Mouse (Mus musculus) cerebellum, adult (tissue): ENCODE data around the gene Gm45808.
"Not testable (repeated sequence)": the region's sequence is repeated elsewhere in the genome, so short reads cannot be mapped to it uniquely, and the experiment has no call there.

Experiments used
- ATAC-seq: cut with Nextera tagmentation; 2 replicates; pipeline ENCODE4 v1.9.2; 2017; ENCODE audit warnings: mild to moderate bottlenecking, moderate library complexity, mixed read lengths; ENCODE audit not compliant: insufficient number of reproducible peaks, low FRiP score, low TSS enrichment

Gene Gm45808

DNA sequence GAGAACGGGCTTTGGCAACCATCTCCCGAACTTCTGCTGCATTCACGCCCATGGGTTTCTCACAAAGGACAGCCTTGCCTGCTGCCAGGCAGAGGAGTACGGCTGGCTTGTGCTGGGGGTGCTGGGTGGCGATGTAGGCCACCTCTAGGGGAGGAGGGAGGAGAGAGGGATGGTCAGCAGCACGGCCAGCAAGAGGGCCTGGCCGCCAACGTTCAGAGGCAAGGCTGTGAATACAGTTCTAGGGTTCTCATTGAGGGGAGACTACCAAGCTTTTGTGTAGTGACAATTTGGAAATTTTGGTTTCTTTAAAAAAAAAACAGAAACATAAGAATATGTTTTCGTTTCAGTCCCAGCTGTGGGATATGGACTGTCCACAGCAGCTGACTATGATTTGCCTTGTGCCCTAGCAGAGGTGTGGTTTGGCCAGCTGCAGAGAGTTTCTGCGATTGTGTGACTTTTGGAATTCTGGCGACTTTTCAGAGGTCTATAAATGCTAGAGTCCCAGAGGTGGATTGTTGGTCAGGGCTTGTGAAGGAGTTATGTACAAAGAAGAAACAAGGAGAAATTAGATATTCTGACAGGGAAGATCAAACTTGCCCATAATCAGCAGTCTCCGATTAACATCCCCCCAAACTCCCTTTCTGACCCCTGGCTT lies at the start of gene Gm45808:
TSS of gene Gm45808 (minus strand) at position 51 of the 655 bp plus-strand sequence.
- ATAC-seq = no peak

DNA sequence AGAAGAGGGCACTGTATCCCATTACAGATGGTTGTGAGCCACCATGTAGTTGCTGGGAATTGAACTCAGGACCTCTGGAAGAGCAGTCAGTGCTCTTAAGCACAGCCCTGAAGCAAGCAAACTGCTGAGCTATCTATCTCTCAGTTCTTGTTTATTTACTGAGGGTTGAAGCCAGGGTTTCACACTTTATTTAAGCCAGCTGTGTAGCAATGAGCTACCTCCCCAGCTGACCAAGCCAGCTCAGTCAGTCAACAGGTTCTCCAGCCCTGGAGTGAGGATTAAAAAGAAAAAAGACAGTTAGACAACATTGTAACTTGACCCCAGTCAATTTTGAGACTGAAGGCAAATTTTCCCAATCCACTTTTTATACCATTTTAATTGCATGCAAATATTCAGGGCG lies 49.1 kb upstream of the Gm45808 start:
- no peak for ATAC-seq

DNA sequence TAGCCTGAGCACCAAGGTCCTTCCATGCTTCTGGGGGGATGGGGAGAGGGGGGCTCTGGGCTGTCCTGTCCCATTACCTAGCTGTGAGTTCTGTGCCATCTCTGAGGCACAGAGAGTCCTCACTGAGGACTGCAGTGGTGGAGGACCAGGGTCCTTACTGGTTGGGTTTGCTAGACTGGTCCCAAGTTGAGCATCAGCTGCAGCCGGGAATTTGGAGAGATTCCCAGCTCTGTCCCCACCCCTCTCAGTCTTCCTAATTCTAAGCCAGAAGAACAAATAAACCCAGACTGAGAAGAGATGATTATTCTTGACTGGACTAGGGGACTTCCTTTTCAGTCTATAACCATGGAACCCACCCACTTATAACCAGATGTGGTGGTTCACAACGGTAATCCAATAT lies 44.0 kb upstream of the Gm45808 start:
- no peak for ATAC-seq

DNA sequence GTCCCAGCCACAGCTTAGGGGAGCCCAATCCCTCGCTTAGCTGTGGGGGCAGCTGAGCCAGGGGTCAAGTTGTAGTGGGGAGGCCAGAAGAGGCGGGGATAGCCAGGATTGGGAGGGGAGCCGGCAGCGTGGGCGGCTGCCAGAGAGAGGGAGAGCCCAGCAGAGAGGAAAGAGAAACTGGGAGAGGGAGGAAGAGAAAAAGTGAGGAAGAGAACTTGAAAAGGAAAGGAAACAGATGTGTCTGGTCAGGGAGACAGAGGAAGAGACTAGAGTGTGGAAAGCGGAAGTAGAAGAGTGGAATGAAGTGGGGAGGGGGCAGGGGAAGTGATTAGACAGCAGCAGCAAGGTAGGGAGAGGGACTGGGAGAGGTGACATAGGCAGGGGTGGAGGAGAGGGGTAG lies 42.9 kb upstream of the Gm45808 start:
- no peak for ATAC-seq

DNA sequence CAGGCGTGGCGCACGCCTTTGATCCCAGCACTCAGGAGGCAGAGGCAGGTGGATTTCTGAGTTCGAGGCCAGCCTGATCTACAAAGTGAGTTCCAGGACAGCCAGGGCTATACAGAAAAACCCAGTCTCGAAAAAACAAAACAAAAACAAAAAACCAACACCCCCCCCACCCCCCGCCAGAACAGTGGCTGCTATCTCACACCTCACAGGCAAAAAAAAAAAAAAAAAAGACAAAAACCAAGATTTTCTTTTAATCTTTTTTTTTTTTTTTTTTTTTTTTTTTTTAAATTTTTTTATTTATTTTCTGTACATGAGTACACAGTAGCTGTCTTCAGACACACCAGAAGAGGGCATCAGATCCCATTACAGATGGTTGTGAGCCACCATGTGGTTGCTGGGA lies 40.6 kb upstream of the Gm45808 start:
- not testable (repeated sequence) for ATAC-seq

DNA sequence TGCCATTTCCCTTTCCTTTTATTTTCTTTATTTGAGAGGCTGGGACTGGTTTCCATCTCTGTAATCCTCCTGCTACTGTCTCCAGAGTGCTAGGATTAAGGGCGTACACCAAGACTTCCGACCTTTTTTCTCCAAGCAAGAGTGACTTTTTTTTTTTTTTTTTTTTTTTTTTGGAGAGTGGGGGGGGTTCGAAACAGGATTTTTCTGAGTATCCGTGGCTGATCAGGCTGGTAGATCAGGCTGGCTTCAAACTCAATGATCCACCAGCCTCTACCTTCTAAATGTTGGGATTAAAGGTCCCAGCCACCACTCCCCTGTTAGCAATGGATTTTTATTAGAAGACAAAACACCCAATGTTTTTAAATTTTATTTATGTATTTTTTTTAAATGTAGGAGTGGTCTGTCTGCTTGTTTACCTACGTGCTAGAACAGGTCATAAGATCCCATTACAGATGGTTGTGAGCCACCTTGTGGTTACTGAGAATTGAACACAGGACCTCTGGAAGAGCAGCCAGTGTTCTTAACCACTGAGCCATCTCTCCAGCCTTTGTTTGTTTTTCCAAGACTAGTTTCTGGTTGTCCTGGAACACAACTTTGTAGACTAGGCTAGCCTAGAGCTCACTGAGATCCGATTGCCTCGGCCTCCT lies 40.0 kb upstream of the Gm45808 start:
- no peak for ATAC-seq

DNA sequence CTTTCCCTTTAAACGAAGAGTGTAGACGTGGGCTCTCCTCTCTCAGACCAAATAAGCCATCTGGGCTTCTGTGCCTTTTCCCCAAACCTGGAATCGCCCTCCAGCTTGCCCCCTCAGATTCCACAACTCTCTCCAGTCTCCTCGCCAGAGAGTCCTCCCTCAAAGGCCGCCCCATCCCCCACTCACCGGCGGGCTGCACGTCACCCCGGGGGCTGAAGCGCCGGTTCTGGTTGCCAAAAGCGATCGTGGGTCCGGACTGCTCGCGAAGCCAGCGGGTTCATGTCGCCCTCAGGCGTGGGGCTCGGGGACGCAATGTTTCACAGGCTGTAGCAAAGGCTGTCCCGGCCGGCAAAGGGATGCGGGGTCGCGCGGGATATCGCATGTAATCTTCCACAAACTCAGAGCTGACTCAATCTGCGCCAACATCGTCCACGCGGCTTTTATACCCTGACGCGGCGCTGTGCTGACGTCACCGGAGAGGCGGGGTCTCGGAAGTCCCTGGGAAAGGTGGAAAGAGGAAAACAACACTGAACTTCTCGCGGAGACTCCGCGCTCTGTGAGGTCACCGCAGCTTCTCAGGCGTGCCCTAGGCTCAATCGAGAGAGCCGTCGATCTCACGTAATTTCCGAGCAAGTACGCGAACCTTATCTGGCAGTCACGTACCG lies 39.3 kb upstream of the Gm45808 start, which contains the start of the genes Ppp1r15a and Plekha4:
TSS of gene Ppp1r15a (minus strand) at position 460 of the 665 bp plus-strand sequence.
TSS of gene Plekha4 (plus strand) at position 522 of the 665 bp plus-strand sequence.
- peak; percentile 71; the same call in 1 of the 2 replicates for ATAC-seq

DNA sequence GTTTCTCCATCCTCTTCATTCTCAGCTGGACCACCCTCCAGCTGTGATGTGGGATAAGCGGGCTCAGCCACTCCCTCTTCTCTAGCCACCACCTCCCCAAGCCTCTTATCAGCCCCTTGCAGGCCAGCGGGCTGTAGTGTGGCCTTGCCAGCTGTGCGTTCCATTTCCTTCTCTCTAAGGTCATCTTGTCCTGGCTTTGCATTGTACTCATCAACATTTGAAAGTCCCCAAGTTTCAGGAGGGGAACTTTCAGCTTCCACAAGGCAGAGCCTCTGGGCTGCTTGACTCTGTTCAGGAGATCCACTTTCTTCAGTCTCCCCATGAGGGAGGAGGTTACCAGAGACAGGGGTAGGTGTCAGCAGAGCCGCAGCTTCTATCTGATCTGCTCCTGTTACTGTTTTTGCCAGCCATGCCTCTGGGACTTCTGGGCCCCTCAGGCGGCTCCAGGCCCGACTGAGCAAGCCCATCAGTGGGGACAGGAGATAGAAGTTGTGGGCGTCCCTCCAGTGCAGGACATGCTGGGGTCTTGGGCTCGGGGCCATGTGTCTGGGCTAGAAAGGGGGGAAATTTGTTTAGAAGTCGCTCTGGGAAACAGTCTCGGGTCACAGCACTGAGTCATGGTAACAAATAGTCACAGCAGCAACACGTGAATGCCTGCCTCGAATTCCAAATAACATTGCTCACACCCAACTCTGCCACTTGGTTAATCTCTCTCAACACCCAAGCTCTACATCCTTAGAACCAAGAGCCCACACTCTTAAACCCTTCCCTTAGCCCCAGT lies 38.4 kb upstream of the Gm45808 start:
- ATAC-seq = no peak

DNA sequence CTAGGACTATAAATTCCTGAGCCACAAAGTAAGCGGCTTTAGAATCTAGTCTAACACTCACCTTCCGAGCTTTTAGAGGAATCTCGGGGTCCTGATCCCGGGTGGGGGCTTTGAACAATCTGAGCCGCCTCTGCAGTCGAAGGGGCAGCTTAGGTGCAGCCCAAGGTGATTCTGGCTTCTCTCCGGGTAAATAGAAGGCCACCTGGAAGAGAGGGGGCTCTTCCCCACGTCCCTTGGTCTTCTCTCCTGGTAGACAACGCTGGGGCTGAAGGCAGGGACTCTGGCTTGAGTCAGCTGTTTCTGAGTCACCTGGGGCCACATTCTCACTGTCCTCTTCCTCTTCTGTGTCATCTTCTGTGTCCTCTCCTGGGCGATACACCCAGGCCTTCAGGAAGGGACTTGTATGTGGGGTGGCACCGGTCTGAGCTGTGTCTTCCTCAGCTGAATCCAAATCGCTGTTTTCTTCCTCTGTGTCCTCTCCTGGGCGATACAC lies 37.1 kb upstream of the Gm45808 start:
- no peak for ATAC-seq

DNA sequence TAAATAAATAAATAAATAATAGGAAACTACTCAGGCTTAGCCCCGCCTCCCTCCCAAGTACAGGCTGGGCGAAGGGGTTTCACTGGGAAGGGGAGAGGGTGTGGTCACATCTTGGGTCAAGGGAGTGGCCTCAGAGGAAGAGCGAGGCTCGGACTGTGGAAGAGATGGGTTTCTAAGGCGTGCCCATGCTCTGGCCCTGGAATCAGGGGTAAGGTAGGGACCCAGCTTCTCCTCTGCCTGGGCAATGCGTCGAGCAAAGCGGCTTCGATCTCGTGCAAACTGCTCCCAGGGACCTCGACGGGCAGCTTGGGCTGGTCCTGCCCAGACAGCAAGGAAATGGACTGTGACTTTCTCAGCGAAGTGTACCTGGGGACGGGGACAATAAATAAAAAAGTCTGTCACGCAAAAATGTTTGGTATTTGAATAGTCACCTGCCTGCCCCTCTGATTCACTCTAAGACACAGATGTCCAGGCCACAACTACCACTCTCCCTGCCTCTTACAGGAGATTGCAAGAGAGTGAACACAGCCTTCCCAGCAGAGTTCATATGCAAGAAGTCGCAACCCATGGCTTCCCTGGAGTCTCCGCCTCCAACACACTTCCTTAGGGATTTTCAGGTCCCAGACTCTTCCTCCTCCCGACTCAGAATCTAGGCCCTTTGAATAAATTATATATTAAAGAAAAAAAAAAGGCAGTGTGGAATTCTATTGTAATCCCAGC lies 36.5 kb upstream of the Gm45808 start:
- no peak for ATAC-seq

DNA sequence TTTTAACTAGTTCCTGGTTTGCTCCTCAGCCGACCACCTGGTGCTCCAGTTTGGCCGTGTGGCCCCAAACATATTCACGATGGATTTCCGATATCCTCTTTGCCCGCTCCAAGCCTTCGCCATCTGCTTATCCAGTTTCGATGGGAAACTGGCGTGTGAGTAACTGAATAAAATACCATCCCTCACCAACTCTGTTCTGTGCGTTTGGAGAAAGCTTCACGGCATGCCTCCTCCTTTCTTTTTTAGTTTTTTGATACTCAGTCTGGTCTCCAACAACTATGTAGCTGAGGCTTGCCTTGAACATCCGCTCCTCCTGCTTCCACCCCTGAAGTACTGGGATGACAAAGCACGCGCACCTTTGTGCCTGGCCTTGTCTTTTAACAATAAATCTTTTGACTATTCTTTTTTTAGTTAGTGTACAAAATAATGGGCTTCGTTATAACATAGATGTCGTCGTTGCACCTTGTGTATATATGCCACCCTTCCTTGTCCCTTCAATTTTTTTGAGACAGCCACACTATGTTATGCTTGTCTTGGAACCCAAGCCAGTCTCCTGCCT lies 35.7 kb upstream of the Gm45808 start:
- ATAC-seq = no peak

DNA sequence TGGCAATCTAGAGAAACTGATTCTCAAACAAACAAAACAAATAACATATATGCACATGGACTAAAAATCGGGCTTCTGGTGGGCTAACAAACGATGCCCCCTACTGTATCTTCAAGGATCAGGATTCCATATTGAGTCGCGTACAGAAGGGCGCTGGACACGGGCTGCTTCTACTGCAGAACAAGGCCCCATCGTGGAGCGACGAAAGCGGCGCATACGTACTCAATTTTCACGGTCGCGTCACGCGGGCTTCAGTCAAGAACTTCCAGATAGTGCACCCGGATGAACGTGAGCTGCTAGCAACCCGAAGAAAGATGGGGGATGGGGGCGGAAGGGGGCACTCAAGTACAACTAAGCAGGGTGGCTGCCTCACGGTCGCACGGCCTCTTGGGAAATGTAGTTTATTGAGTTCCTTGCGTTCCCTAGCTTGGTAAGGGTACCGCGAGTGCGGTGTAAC lies 35.1 kb upstream of the Gm45808 start:
- no peak for ATAC-seq

DNA sequence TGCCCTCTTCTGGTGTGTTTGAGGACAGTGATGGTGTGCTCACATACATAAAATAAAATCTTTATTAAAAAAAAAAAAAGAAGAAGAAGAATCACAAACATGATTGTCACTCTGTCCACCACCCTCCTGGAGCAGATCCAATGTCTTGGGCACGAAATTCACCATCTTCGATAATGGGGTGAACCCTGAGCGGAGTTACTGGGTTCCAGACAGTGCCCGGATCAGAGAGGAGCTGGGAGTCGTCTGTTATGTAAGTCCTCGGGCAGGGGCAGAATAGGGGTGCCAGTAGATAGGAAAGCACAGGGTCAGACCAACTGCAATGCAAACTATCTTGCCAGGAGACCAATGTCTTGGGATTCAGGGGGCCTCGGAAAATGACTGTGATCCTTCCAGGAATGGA lies 34.0 kb upstream of the Gm45808 start:
- no peak for ATAC-seq

DNA sequence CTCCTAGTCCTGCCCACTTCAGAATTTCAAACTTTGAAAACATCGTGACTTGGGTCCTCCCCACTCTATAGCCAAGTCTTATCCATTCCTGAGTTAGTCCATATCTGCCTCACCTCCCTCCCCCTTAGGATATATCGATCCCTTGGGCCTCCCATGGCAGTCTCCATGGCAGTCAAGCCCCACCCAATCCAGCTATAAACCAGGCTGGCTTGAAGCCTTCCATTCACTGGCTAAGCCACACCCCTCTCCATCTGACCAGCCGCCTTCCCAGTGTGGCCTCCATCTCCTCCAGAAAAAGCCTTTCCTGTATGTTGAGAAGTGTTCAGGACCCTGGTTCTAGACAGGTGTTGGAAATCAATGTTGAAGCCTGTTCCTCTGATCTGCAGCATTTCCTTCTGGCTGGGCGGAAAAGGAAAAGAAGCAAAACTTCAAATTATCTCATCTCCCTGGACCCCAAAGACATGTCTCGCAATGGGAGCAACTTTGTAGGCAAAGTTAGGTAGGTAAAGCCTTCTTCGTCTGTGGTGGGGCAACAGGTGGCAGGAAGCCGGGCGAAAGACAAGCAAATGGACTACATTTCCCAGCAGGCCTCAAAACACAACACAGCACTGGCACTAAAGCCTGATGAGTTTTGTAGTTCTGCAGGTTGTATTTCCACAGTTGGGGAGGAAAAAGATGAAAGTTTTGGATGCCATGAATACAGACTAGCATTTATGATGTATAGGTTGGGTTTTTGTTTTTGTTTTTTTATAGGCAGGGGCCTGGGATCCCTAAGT lies 32.9 kb upstream of the Gm45808 start:
- ATAC-seq = no peak

DNA sequence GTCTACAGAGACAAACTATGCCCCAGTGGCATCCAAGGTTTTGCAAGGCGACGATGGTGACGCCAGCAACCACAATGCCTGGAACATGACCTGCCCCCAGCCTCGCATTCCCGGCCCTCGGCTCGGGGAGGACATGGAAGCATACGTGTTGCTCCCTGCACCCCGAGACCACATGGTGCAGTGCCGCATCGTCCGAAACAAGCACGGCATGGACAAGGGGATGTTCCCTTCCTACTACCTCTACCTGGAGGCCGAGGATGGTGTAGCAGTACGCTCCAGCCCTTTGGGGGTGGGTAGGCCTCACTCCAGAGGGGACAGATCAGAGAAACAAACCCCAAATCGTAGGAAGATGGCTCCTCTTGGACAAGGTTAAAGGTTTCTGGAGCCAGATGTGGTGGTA lies 32.0 kb upstream of the Gm45808 start:
- ATAC-seq = no peak

DNA sequence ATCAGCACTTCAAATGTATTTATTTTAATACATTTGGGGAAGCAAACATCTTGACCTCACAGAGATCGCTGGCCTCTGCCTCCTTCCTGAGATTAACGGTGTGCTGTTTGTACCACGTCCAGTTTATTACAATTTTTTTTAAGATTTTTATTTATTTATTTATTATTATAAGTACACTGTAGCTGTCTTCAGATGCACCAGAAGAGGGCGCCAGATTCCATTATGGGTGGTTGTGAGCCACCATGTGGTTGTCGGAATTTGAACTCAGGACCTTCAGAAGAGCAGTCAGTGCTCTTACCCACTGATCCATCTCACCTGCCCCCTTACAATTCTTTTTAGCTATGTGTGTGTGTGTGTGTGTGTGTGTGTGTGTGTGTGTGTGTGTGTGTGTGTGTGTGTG lies 30.2 kb upstream of the Gm45808 start:
- not testable (repeated sequence) for ATAC-seq

DNA sequence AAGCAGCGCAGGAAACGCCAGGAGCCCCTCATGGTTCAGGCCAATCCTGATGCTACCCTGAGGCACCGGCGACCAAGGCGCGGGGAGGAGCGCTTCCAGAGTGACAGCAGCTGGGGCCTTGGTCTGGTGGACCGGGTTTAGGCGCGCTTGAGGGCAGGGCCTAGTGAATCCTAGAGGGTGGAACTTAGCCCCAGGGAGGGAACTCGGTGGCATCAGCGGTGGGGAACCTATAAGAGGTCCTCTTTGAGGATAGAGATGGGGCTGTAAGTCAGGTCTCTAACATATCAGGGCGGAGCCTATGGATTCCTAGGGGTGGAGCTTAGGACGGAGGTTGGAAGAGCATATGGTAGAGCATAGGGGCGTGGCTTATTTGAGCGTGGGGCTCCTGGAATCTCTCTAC lies 28.8 kb upstream of the Gm45808 start:
- ATAC-seq = no peak

DNA sequence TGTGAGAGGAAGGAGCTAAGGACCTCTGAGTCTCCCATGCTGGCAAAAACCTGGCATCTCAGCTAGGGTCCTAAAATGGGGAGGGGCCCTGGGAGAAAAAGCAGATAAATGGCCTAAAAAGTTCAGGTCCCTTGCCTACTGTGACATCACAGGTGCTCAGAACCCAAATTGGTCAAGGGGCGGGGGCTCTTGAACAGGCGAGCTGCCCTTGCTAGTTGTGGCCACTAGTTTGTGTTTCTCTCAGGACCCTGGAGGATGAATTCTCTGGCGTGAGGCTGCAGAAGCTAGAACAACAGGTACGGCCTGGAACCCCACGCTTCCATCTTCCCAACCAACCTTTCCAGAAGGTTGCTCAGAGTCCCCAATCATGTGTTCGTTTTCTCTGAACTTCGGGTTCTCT lies 27.8 kb upstream of the Gm45808 start:
- no peak for ATAC-seq
